Mouse (Mus musculus): ENCODE measurements around the gene Mc1r. TPM values are rescaled to one million over a fixed set of nuclear protein-coding genes. Genes with fewer than 3 reads are reported as not detected.
"Not testable (repeated sequence)": the region's sequence is repeated elsewhere in the genome, so short reads cannot be mapped to it uniquely, and the experiment has no call there.

Gene Mc1r
- polyA plus RNA-seq, 1 experiment, result not detected

- Histone ChIP-seq H3K4me3 (ENCODE audit: low read depth, low read length) (no peak overlapping the region), H3K27ac (ENCODE audit: insufficient read depth, low read depth, low read length) (no peak overlapping the region), H3K4me1 (ENCODE audit: control insufficient read depth, insufficient read depth, insufficient read length, low read length) (peaks cover 8% of the 10 kb centered on the region), H3K27me3 (ENCODE audit: control insufficient read depth, insufficient read depth, low read length) (no peaks in the 10 kb centered on the region), H3K36me3 (ENCODE audit: control insufficient read depth, insufficient read depth, low read length) (no peaks in the 10 kb centered on the region; the same call in 1 of the 2 replicates)
- 80% methylated on average over 6 of the region's 6 CpGs for WGBS
- no peak for TF ChIP-seq CTCF (IDR thresholded peaks at IDR 0.05; ENCODE audit: extremely low read depth, insufficient read length, insufficient replicate concordance, low read depth, low read length)
- TF ChIP-seq POLR2A (IDR thresholded peaks at IDR 0.05; ENCODE audit: low read depth, low read length), result no peak
These were observed 37.2 kb downstream of the Mc1r start for GRCm38 (mm10) chr8:123444131-123444530.

- Histone ChIP-seq H3K27ac (ENCODE audit: insufficient read depth, low read depth, low read length) (no peak overlapping the region), H3K4me3 (ENCODE audit: low read depth, low read length) (no peak overlapping the region), H3K27me3 (ENCODE audit: control insufficient read depth, insufficient read depth, low read length) (no peaks in the 10 kb centered on the region), H3K4me1 (ENCODE audit: control insufficient read depth, insufficient read depth, insufficient read length, low read length) (peaks cover 8% of the 10 kb centered on the region), H3K36me3 (ENCODE audit: control insufficient read depth, insufficient read depth, low read length) (peaks cover 1% of the 10 kb centered on the region; the same call in 1 of the 2 replicates)
- WGBS, result 71% methylated on average over 10 of the region's 10 CpGs
- TF ChIP-seq CTCF (IDR thresholded peaks at IDR 0.05; ENCODE audit: extremely low read depth, insufficient read length, insufficient replicate concordance, low read depth, low read length) (no peak), POLR2A (IDR thresholded peaks at IDR 0.05; ENCODE audit: low read depth, low read length) (no peak)
These were observed 39.1 kb downstream of the Mc1r start for GRCm38 (mm10) chr8:123445981-123446380.

GRCm38 (mm10) chr8:123446799-123447198, 39.9 kb downstream of the Mc1r start:
- no peak for TF ChIP-seq POLR2A (IDR thresholded peaks at IDR 0.05; ENCODE audit: low read depth, low read length)
- 84% methylated on average over 6 of the region's 6 CpGs for WGBS
- Histone ChIP-seq H3K27ac (ENCODE audit: insufficient read depth, low read depth, low read length) (no peak overlapping the region), H3K27me3 (ENCODE audit: control insufficient read depth, insufficient read depth, low read length) (no peaks in the 10 kb centered on the region), H3K4me3 (ENCODE audit: low read depth, low read length) (no peak overlapping the region), H3K36me3 (ENCODE audit: control insufficient read depth, insufficient read depth, low read length) (peaks cover 1% of the 10 kb centered on the region; the same call in 1 of the 2 replicates), H3K4me1 (ENCODE audit: control insufficient read depth, insufficient read depth, insufficient read length, low read length) (peaks cover 8% of the 10 kb centered on the region)

GRCm38 (mm10) chr8:123450783-123451182, 43.9 kb downstream of the Mc1r start:
- Histone ChIP-seq H3K4me3 (ENCODE audit: low read depth, low read length) (no peak overlapping the region), H3K36me3 (ENCODE audit: control insufficient read depth, insufficient read depth, low read length) (peaks cover 16% of the 10 kb centered on the region), H3K27me3 (ENCODE audit: control insufficient read depth, insufficient read depth, low read length) (no peaks in the 10 kb centered on the region), H3K27ac (ENCODE audit: insufficient read depth, low read depth, low read length) (no peak overlapping the region), H3K4me1 (ENCODE audit: control insufficient read depth, insufficient read depth, insufficient read length, low read length) (no peaks in the 10 kb centered on the region)
- TF ChIP-seq POLR2A (IDR thresholded peaks at IDR 0.05; ENCODE audit: low read depth, low read length) (no peak), CTCF (IDR thresholded peaks at IDR 0.05; ENCODE audit: extremely low read depth, insufficient read length, insufficient replicate concordance, low read depth, low read length) (no peak)
- WGBS, result 84% methylated on average over 5 of the region's 5 CpGs

GRCm38 (mm10) chr8:123451747-123452146, 44.8 kb downstream of the Mc1r start:
- H3K27ac ChIP-seq (ENCODE audit: insufficient read depth, low read depth, low read length); H3K27me3 ChIP-seq (ENCODE audit: control insufficient read depth, insufficient read depth, low read length); H3K4me3 ChIP-seq (ENCODE audit: low read depth, low read length); H3K4me1 ChIP-seq (ENCODE audit: control insufficient read depth, insufficient read depth, insufficient read length, low read length): not testable (repeated sequence)
- peaks cover 19% of the 10 kb centered on the region for H3K36me3 ChIP-seq (ENCODE audit: control insufficient read depth, insufficient read depth, low read length)
- 94% methylated on average over 12 of the region's 12 CpGs for WGBS

- Histone ChIP-seq H3K27me3 (ENCODE audit: control insufficient read depth, insufficient read depth, low read length) (no peaks in the 10 kb centered on the region), H3K4me3 (ENCODE audit: low read depth, low read length) (no peak overlapping the region), H3K27ac (ENCODE audit: insufficient read depth, low read depth, low read length) (no peak overlapping the region), H3K4me1 (ENCODE audit: control insufficient read depth, insufficient read depth, insufficient read length, low read length) (no peaks in the 10 kb centered on the region), H3K36me3 (ENCODE audit: control insufficient read depth, insufficient read depth, low read length) (peaks cover 19% of the 10 kb centered on the region)
- WGBS, result 58% methylated on average over 4 of the region's 4 CpGs
- no peak for TF ChIP-seq POLR2A (IDR thresholded peaks at IDR 0.05; ENCODE audit: low read depth, low read length)
- TF ChIP-seq CTCF (IDR thresholded peaks at IDR 0.05; ENCODE audit: extremely low read depth, insufficient read length, insufficient replicate concordance, low read depth, low read length), result no peak
These were observed 45.2 kb downstream of the Mc1r start for GRCm38 (mm10) chr8:123452149-123452548.

- no peak for TF ChIP-seq CTCF (IDR thresholded peaks at IDR 0.05; ENCODE audit: extremely low read depth, insufficient read length, insufficient replicate concordance, low read depth, low read length)
- no peak for TF ChIP-seq POLR2A (IDR thresholded peaks at IDR 0.05; ENCODE audit: low read depth, low read length)
- WGBS, result 74% methylated on average over 7 of the region's 7 CpGs
- peaks cover 20% of the 10 kb centered on the region for H3K36me3 ChIP-seq (ENCODE audit: control insufficient read depth, insufficient read depth, low read length)
- no peak overlapping the region for H3K4me3 ChIP-seq (ENCODE audit: low read depth, low read length)
- H3K4me1 ChIP-seq (ENCODE audit: control insufficient read depth, insufficient read depth, insufficient read length, low read length), result no peaks in the 10 kb centered on the region
- H3K27ac ChIP-seq (ENCODE audit: insufficient read depth, low read depth, low read length), result no peak overlapping the region
- no peaks in the 10 kb centered on the region for H3K27me3 ChIP-seq (ENCODE audit: control insufficient read depth, insufficient read depth, low read length)
These were observed 46.4 kb downstream of the Mc1r start for GRCm38 (mm10) chr8:123453291-123453690.

GRCm38 (mm10) chr8:123453951-123454350, 47.0 kb downstream of the Mc1r start:
- Histone ChIP-seq H3K27ac (ENCODE audit: insufficient read depth, low read depth, low read length) (no peak overlapping the region), H3K4me3 (ENCODE audit: low read depth, low read length) (no peak overlapping the region), H3K27me3 (ENCODE audit: control insufficient read depth, insufficient read depth, low read length) (no peaks in the 10 kb centered on the region), H3K36me3 (ENCODE audit: control insufficient read depth, insufficient read depth, low read length) (peaks cover 23% of the 10 kb centered on the region), H3K4me1 (ENCODE audit: control insufficient read depth, insufficient read depth, insufficient read length, low read length) (no peaks in the 10 kb centered on the region)
- TF ChIP-seq POLR2A (IDR thresholded peaks at IDR 0.05; ENCODE audit: low read depth, low read length), result no peak
- no peak for TF ChIP-seq CTCF (IDR thresholded peaks at IDR 0.05; ENCODE audit: extremely low read depth, insufficient read length, insufficient replicate concordance, low read depth, low read length)
- 90% methylated on average over 5 of the region's 5 CpGs for WGBS
